Mouse (Mus musculus): ENCODE measurements around the gene Slc37a4.
"Not testable (repeated sequence)": the region's sequence is repeated elsewhere in the genome, so short reads cannot be mapped to it uniquely, and the experiment has no call there.

Gene Slc37a4

GRCm38 (mm10) chr9:44396684-44397411 is at the start of gene Slc37a4:
Gene Slc37a4 (plus strand): TSS chr9:44396852.
- peak; percentile 91 to 97 for DNase-seq (ENCODE audit: low spot score in 2 of 2)

- no peak for DNase-seq (ENCODE audit: low spot score in 2 of 2)
These were observed 49.5 kb upstream of the Slc37a4 start for GRCm38 (mm10) chr9:44347166-44347565.

GRCm38 (mm10) chr9:44347621-44348020 is 49.0 kb upstream of the Slc37a4 start:
- DNase-seq (ENCODE audit: low spot score in 2 of 2) = no peak

GRCm38 (mm10) chr9:44348546-44348945 is 48.1 kb upstream of the Slc37a4 start:
- DNase-seq (ENCODE audit: low spot score in 2 of 2) = no peak

GRCm38 (mm10) chr9:44351396-44351795 is 45.3 kb upstream of the Slc37a4 start:
- no peak for DNase-seq (ENCODE audit: low spot score in 2 of 2)

- DNase-seq (ENCODE audit: low spot score in 2 of 2) = no peak
These were observed 44.3 kb upstream of the Slc37a4 start for GRCm38 (mm10) chr9:44352337-44352736.

- no peak for DNase-seq (ENCODE audit: low spot score in 2 of 2)
These were observed 43.5 kb upstream of the Slc37a4 start for GRCm38 (mm10) chr9:44353142-44353541.

- DNase-seq (ENCODE audit: low spot score in 2 of 2) = no peak
These were observed 39.4 kb upstream of the Slc37a4 start for GRCm38 (mm10) chr9:44357207-44357606.

GRCm38 (mm10) chr9:44361190-44361917 is 35.3 kb upstream of the Slc37a4 start, which contains the start of gene Vps11:
Gene Vps11 (minus strand): TSS chr9:44361670.
- peak; percentile 91 to 96 for DNase-seq (ENCODE audit: low spot score in 2 of 2)

GRCm38 (mm10) chr9:44361931-44362330 is 34.7 kb upstream of the Slc37a4 start:
- not testable (repeated sequence) for DNase-seq (ENCODE audit: low spot score in 2 of 2)

GRCm38 (mm10) chr9:44364480-44364879 is 32.2 kb upstream of the Slc37a4 start:
- DNase-seq (ENCODE audit: low spot score in 2 of 2) = no peak

- no peak for DNase-seq (ENCODE audit: low spot score in 2 of 2)
These were observed 23.3 kb upstream of the Slc37a4 start for GRCm38 (mm10) chr9:44373386-44373785.

- DNase-seq (ENCODE audit: low spot score in 2 of 2) = no peak
These were observed 20.5 kb upstream of the Slc37a4 start for GRCm38 (mm10) chr9:44376141-44376540.

GRCm38 (mm10) chr9:44377335-44377734 is 19.3 kb upstream of the Slc37a4 start:
- not testable (repeated sequence) for DNase-seq (ENCODE audit: low spot score in 2 of 2)

- no peak for DNase-seq (ENCODE audit: low spot score in 2 of 2)
These were observed 18.4 kb upstream of the Slc37a4 start for GRCm38 (mm10) chr9:44378153-44378730.

GRCm38 (mm10) chr9:44379054-44379834 is 17.4 kb upstream of the Slc37a4 start, which contains the start of gene Hyou1:
Gene Hyou1 (plus strand): TSS chr9:44379490.
- peak; percentile 99 to 100 for DNase-seq (ENCODE audit: low spot score in 2 of 2)

GRCm38 (mm10) chr9:44379862-44380261 is 16.8 kb upstream of the Slc37a4 start:
- DNase-seq (ENCODE audit: low spot score in 2 of 2) = no peak

GRCm38 (mm10) chr9:44384596-44384995 is 12.1 kb upstream of the Slc37a4 start:
- no peak for DNase-seq (ENCODE audit: low spot score in 2 of 2)

GRCm38 (mm10) chr9:44387221-44387620 is 9.4 kb upstream of the Slc37a4 start:
- DNase-seq (ENCODE audit: low spot score in 2 of 2) = no peak

GRCm38 (mm10) chr9:44389273-44389672 is 7.4 kb upstream of the Slc37a4 start:
- peak in 1 of 2 experiments; percentile 31 for DNase-seq (ENCODE audit: low spot score in 2 of 2)

- DNase-seq (ENCODE audit: low spot score in 2 of 2) = peak; percentile 60 to 72
These were observed 5.2 kb upstream of the Slc37a4 start for GRCm38 (mm10) chr9:44391466-44391865.

- no peak for DNase-seq (ENCODE audit: low spot score in 2 of 2)
These were observed 1.4 kb downstream of the Slc37a4 start for GRCm38 (mm10) chr9:44398087-44398486.
